Mouse (Mus musculus) liver, adult 2 months (tissue): ENCODE results near the gene Ttn. TPM values are rescaled to one million over a fixed set of nuclear protein-coding genes. Genes with fewer than 3 reads are reported as not detected.

Experiments used
- DNase-seq: peaks from one replicate; pipeline ENCODE4 v3.0.0-alpha.2; 2011; ENCODE audit warnings: low read depth, low spot score; ENCODE audit errors: extremely low read depth
- H3K27ac ChIP-seq: fragments of 200-500 bp; replicated peaks from 2 replicates; pipeline ENCODE4 v1.5.1; 2012; ENCODE audit warnings: low read depth, mild to moderate bottlenecking, control low read depth, inconsistent platforms, low read length; ENCODE audit not compliant: insufficient read depth
- H3K27me3 ChIP-seq: fragments of 200-500 bp; 2 replicates; pipeline ENCODE4 v1.6.1; 2012; ENCODE audit warnings: mild to moderate bottlenecking, moderate library complexity, low read length, inconsistent platforms; ENCODE audit not compliant: control insufficient read depth, insufficient read depth
- H3K36me3 ChIP-seq: fragments of 200-500 bp; 2 replicates; pipeline ENCODE4 v1.6.1; 2012; ENCODE audit warnings: low read length, inconsistent platforms; ENCODE audit not compliant: control insufficient read depth, insufficient read depth
- H3K4me1 ChIP-seq: fragments of 200-500 bp; 2 replicates; pipeline ENCODE4 v1.6.1; 2011; ENCODE audit warnings: low read length; ENCODE audit not compliant: control insufficient read depth, insufficient read depth
- H3K4me3 ChIP-seq: fragments of 200-500 bp; 2 replicates; pipeline ENCODE4 v1.5.1; 2011; ENCODE audit warnings: low read depth, mild to moderate bottlenecking, control low read depth, low read length, moderate library complexity; ENCODE audit not compliant: insufficient read depth
- H3K79me2 ChIP-seq: fragments of 200-500 bp; 2 replicates; pipeline ENCODE4 v1.6.1; 2012; ENCODE audit warnings: inconsistent platforms, mild to moderate bottlenecking, low read length, moderate library complexity; ENCODE audit not compliant: control insufficient read depth, insufficient read depth
- H3K9ac ChIP-seq: fragments of 200-500 bp; 2 replicates; pipeline ENCODE4 v1.6.1; 2012; ENCODE audit warnings: low read depth, mild to moderate bottlenecking, control low read depth, inconsistent platforms, low read length
- CTCF ChIP-seq: fragments of 200-500 bp; IDR thresholded peaks from 2 replicates; pipeline ENCODE4 v1.5.1; 2011; ENCODE audit warnings: low read depth, low read length, control low read depth
- POLR2A ChIP-seq: fragments of 200-500 bp; IDR thresholded peaks from 2 replicates; pipeline ENCODE4 v1.6.1; 2011; ENCODE audit warnings: low read length, control low read depth; ENCODE audit not compliant: insufficient read depth; ENCODE audit errors: extremely low read depth
- WGBS: fragments of 180-500 bp; shearing (Covaris S2); methylation state at CpG from one replicate; pipeline ENCODE4 v1.1.7; 2018; 5-methylcytosine and 5-hydroxymethylcytosine counted together
- polyA plus RNA-seq: library from polyadenylated mRNA; depleted of rRNA; stranded (reverse); fragments of >200 nt; gene quantifications from 2 replicates; pipeline ENCODE4 v1.2.3, GENCODE M21; 2012
- total RNA-seq: library from RNA; depleted of rRNA; stranded (reverse); fragments of >200 nt; gene quantifications from 2 replicates; pipeline ENCODE4 v1.2.3, GENCODE M21; 2014

Ttn gene
- total and polyA plus RNA-seq, 2 experiments: 0.01 to 4.9 TPM

GRCm38 (mm10) chr2:76806861-76807260 is 175.5 kb downstream of the Ttn start:
- Histone ChIP-seq H3K79me2 (no peaks in the 10 kb centered on the region), H3K4me3 (no peak overlapping the region), H3K27me3 (no peaks in the 10 kb centered on the region), H3K9ac (no peak overlapping the region), H3K4me1 (no peaks in the 10 kb centered on the region), H3K36me3 (no peaks in the 10 kb centered on the region), H3K27ac (no peak overlapping the region)
- no peak for DNase-seq
- 86% methylated on average over 9 of the region's 9 CpGs for WGBS
- no peak for TF ChIP-seq POLR2A
- TF ChIP-seq CTCF: no peak

DNA sequence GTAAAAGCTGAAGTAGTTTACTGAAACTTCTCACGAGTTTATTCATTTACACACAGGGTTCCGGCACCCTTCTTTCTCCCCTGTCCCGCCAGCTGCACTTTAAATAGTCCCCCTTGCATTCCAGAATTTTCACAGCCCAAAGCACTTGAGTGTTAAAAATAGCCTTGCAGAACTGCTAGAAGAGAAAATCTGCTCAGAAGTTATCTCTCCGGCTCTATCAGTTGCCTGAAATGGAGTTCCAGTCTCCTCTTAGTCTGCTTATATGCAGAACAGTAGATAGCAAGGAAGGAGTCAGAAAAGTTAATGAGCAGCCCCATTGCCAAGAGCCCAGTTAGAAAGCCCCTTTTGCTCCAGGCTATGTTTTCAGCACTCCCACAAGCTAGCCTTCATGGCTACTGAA is 176.0 kb downstream of the Ttn start:
- H3K4me1 ChIP-seq: no peaks in the 10 kb centered on the region
- no peaks in the 10 kb centered on the region for H3K36me3 ChIP-seq
- H3K79me2 ChIP-seq: no peaks in the 10 kb centered on the region
- H3K27me3 ChIP-seq: no peaks in the 10 kb centered on the region
- no peak for DNase-seq
- no peak for TF ChIP-seq POLR2A
- TF ChIP-seq CTCF: no peak
- no peak overlapping the region for H3K4me3 ChIP-seq
- 72% methylated on average over 4 of the region's 4 CpGs for WGBS
- H3K9ac ChIP-seq: no peak overlapping the region
- no peak overlapping the region for H3K27ac ChIP-seq

DNA sequence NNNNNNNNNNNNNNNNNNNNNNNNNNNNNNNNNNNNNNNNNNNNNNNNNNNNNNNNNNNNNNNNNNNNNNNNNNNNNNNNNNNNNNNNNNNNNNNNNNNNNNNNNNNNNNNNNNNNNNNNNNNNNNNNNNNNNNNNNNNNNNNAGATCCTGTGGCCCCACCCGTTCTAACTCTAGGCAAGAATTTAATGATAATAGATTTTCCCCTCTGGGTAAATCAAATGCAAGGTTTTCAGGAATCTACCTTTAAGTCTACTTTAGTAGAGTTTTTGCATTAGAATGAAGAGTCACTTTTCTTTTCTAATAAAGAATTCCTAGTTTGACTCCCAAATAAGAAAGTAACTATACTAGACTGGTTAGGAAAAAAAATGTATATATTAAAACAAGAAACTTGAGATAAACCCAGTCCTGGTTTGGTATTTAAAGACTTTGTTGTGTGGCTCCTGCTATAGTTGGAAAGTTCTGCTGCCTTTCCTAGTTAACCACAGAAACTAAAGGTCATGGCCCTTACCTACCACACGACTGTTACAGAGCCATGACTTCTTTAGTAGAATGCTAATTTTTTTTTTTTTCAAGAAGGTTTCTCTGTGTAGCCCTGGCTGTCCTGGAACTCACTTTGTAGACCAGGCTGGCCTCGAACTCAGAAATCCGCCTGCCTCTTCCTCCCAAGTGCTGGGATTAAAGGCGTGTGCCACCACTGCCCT is 177.0 kb downstream of the Ttn start:
- WGBS: 82% methylated on average over 5 of the region's 5 CpGs
- H3K9ac ChIP-seq: no peak overlapping the region
- DNase-seq: no peak
- no peaks in the 10 kb centered on the region for H3K4me1 ChIP-seq
- H3K4me3 ChIP-seq: no peak overlapping the region
- no peaks in the 10 kb centered on the region for H3K79me2 ChIP-seq
- H3K27me3 ChIP-seq: no peaks in the 10 kb centered on the region
- H3K36me3 ChIP-seq: no peaks in the 10 kb centered on the region
- no peak overlapping the region for H3K27ac ChIP-seq
- TF ChIP-seq CTCF (no peak), POLR2A (no peak)

DNA sequence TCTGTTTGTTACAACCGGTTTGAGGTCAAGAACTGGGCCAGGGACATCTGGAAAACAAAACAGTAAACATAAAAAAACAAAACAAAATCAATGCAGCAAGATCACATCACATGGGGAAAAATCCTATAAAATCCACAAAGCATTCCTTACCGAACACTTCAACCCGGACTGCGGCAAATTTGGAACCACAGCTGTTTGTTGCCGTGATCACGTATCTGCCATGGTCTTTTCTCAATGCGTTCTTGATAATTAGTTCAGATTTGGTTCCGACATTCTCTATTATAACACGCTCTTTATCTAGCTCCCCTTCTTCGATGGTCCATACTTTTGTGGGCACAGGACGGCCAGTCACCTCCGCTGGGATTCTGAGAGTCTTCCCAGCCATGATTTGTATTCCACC is 198.2 kb downstream of the Ttn start:
- H3K4me1 ChIP-seq: no peaks in the 10 kb centered on the region
- DNase-seq: no peak
- H3K27me3 ChIP-seq: no peaks in the 10 kb centered on the region
- TF ChIP-seq CTCF: no peak
- TF ChIP-seq POLR2A: no peak
- no peaks in the 10 kb centered on the region for H3K79me2 ChIP-seq
- no peak overlapping the region for H3K27ac ChIP-seq
- WGBS: 96% methylated on average over 12 of the region's 12 CpGs
- no peak overlapping the region for H3K4me3 ChIP-seq
- no peaks in the 10 kb centered on the region for H3K36me3 ChIP-seq
- no peak overlapping the region for H3K9ac ChIP-seq

GRCm38 (mm10) chr2:76780792-76781191 is 201.6 kb downstream of the Ttn start:
- no peak for DNase-seq
- no peak overlapping the region for H3K9ac ChIP-seq
- TF ChIP-seq CTCF (no peak), POLR2A (no peak)
- 87% methylated on average over 13 of the region's 13 CpGs for WGBS
- no peaks in the 10 kb centered on the region for H3K79me2 ChIP-seq
- H3K27me3 ChIP-seq: no peaks in the 10 kb centered on the region
- no peaks in the 10 kb centered on the region for H3K4me1 ChIP-seq
- H3K36me3 ChIP-seq: no peaks in the 10 kb centered on the region
- no peak overlapping the region for H3K27ac ChIP-seq
- H3K4me3 ChIP-seq: no peak overlapping the region

- Histone ChIP-seq H3K79me2 (no peaks in the 10 kb centered on the region), H3K4me3 (no peak overlapping the region), H3K27ac (no peak overlapping the region), H3K36me3 (no peaks in the 10 kb centered on the region), H3K9ac (no peak overlapping the region), H3K27me3 (no peaks in the 10 kb centered on the region), H3K4me1 (no peaks in the 10 kb centered on the region)
- TF ChIP-seq CTCF (no peak), POLR2A (no peak)
- WGBS: 88% methylated on average over 10 of the region's 10 CpGs
- DNase-seq: no peak
Measured at GRCm38 (mm10) chr2:76769831-76770230, 212.5 kb downstream of the Ttn start.
